Mouse (Mus musculus): ENCODE measurements around the gene Dtd1. TPM values are rescaled to one million over a fixed set of nuclear protein-coding genes. Genes with fewer than 3 reads are reported as not detected.
A peak's percentile ranks its signal among the peaks of the same experiment; 100 is the strongest.

Gene Dtd1
- polyA plus RNA-seq, 1 experiment from 2014 or later = 50.8 TPM

DNA sequence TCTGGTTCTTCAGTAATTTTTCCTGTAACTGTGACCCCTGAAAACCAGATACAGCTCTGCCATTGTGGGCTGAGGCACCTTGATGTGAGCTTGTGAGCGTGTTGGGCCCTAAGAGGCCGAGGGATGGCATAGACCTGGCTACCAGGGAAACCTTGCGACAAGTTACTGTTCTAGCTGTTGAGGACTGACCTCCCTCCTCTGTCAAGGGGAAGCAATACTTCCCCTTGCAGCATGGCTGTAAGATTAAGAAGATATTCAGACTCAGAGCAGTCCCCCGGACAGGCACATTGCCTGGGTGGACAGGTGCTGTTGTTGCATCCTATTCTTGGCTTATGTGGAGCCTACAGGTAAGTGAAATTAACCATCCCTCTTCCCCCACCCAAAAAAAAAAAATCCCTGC lies 172.1 kb downstream of the Dtd1 start:
- Histone ChIP-seq H3K27me3 (no peaks in the 10 kb centered on the region), H3K4me2 (no peak overlapping the region), H3K27ac (no peak overlapping the region), H3K9me3 (no peaks in the 10 kb centered on the region), H3K4me1 (no peaks in the 10 kb centered on the region), H3K4me3 (no peak overlapping the region), H3K9ac (no peak overlapping the region), H3K36me3 (no peaks in the 10 kb centered on the region)
- 82% methylated on average over 4 of the region's 4 CpGs for WGBS
- no peak for ATAC-seq (ENCODE audit: insufficient number of reproducible peaks, insufficient read depth, low FRiP score, low TSS enrichment, low read depth)

GRCm38 (mm10) chr2:144774636-144775160 lies 175.0 kb downstream of the Dtd1 start:
- no peaks in the 10 kb centered on the region for H3K4me1 ChIP-seq
- no peak overlapping the region for H3K4me2 ChIP-seq
- H3K9me3 ChIP-seq = no peaks in the 10 kb centered on the region
- H3K27ac ChIP-seq = no peak overlapping the region
- WGBS = 79% methylated on average over 8 of the region's 8 CpGs
- no peak for ATAC-seq (ENCODE audit: insufficient number of reproducible peaks, insufficient read depth, low FRiP score, low TSS enrichment, low read depth)
- no peak overlapping the region for H3K4me3 ChIP-seq
- no peaks in the 10 kb centered on the region for H3K36me3 ChIP-seq
- no peaks in the 10 kb centered on the region for H3K27me3 ChIP-seq
- no peak overlapping the region for H3K9ac ChIP-seq

- no peaks in the 10 kb centered on the region for H3K9me3 ChIP-seq
- H3K4me2 ChIP-seq = no peak overlapping the region
- WGBS = 87% methylated on average over 4 of the region's 4 CpGs
- no peak overlapping the region for H3K27ac ChIP-seq
- H3K4me3 ChIP-seq = no peak overlapping the region
- H3K4me1 ChIP-seq = no peaks in the 10 kb centered on the region
- no peak overlapping the region for H3K9ac ChIP-seq
- no peaks in the 10 kb centered on the region for H3K36me3 ChIP-seq
- H3K27me3 ChIP-seq = no peaks in the 10 kb centered on the region
- no peak for ATAC-seq (ENCODE audit: insufficient number of reproducible peaks, insufficient read depth, low FRiP score, low TSS enrichment, low read depth)
Measured at GRCm38 (mm10) chr2:144775626-144776025, 175.9 kb downstream of the Dtd1 start.

- WGBS = 85% methylated on average over 7 of the region's 7 CpGs
- no peaks in the 10 kb centered on the region for H3K36me3 ChIP-seq
- ATAC-seq (ENCODE audit: insufficient number of reproducible peaks, insufficient read depth, low FRiP score, low TSS enrichment, low read depth) = no peak
Measured at GRCm38 (mm10) chr2:144779263-144779662, 179.6 kb downstream of the Dtd1 start.

DNA sequence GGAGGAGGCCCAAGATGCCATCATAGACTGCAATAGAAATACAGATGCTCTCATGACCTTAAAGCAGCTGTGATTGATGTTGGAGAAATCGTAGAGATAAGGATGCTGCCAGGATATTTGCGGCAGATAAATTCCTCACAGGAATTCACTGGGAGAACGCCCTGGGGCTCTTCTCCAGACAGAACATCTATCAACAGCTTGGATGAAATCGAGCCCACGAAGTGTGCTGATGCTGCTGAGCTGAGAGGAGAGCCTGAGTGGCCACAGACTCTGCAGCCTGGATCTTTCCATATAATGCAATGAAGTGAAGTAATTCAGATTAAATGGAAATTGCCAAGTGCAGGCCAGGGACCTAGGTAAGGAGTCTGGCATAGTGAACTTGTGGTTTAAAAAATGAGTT lies 181.0 kb downstream of the Dtd1 start:
- H3K4me1 ChIP-seq = no peaks in the 10 kb centered on the region
- H3K9me3 ChIP-seq = no peaks in the 10 kb centered on the region
- no peak overlapping the region for H3K9ac ChIP-seq
- H3K27me3 ChIP-seq = no peaks in the 10 kb centered on the region
- no peak overlapping the region for H3K27ac ChIP-seq
- H3K36me3 ChIP-seq = no peaks in the 10 kb centered on the region
- no peak for ATAC-seq (ENCODE audit: insufficient number of reproducible peaks, insufficient read depth, low FRiP score, low TSS enrichment, low read depth)
- no peak overlapping the region for H3K4me2 ChIP-seq
- H3K4me3 ChIP-seq = no peak overlapping the region
- WGBS = 41% methylated on average over 5 of the region's 5 CpGs

More at GRCm38 (mm10) chr2:144779263-144779662, 179.6 kb downstream of the Dtd1 start:
- H3K4me2 ChIP-seq = no peak overlapping the region
- no peaks in the 10 kb centered on the region for H3K4me1 ChIP-seq
- no peaks in the 10 kb centered on the region for H3K27me3 ChIP-seq
- no peaks in the 10 kb centered on the region for H3K9me3 ChIP-seq
- H3K9ac ChIP-seq = no peak overlapping the region
- no peak overlapping the region for H3K27ac ChIP-seq
- no peak overlapping the region for H3K4me3 ChIP-seq

DNA sequence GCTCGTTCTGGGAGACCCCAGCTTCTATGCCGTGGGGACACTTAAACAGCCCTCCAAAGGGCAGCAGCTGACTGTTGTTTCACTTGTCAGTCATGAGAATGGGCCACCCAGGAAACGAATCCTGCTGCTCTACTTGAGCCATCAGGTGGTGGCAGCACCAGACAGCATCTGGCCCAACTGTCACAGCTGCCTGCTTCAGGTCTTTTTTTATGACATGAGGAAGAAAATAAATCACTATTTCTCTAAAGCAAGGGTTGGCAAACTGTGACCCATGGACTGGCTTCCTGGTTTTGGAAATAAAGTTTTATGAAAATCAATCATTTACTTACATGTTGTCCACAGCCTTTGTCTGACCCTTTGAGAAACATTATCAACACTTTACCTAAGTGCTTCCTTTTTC lies 182.2 kb downstream of the Dtd1 start:
- no peak overlapping the region for H3K9ac ChIP-seq
- no peak overlapping the region for H3K4me2 ChIP-seq
- no peaks in the 10 kb centered on the region for H3K27me3 ChIP-seq
- ATAC-seq (ENCODE audit: insufficient number of reproducible peaks, insufficient read depth, low FRiP score, low TSS enrichment, low read depth) = no peak
- no peaks in the 10 kb centered on the region for H3K36me3 ChIP-seq
- no peak overlapping the region for H3K27ac ChIP-seq
- 51% methylated on average over 3 of the region's 3 CpGs for WGBS
- no peak overlapping the region for H3K4me3 ChIP-seq
- no peaks in the 10 kb centered on the region for H3K4me1 ChIP-seq
- H3K9me3 ChIP-seq = no peaks in the 10 kb centered on the region

DNA sequence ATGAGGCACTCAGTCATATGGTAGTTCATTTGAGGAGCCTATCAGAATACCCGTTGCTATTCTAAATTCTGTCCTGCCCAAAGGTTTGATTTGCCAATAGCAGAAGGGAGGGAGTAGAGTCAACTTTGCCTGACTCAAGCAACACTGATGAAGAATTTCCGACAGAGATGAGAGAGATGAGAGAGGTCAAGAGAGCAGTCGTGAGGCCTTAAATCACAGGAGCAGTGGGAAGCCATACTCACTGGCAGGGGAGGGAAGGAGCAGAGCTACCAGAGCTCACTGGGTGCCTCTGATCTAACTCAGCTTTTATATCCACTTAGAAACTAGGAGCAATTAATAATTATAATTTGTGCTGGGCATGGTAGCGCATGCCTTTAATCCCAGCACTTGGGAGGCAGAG lies 182.8 kb downstream of the Dtd1 start:
- Histone ChIP-seq H3K27me3 (no peaks in the 10 kb centered on the region), H3K4me2 (no peak overlapping the region), H3K27ac (no peak overlapping the region), H3K4me1 (no peaks in the 10 kb centered on the region), H3K4me3 (no peak overlapping the region), H3K9me3 (no peaks in the 10 kb centered on the region), H3K36me3 (no peaks in the 10 kb centered on the region), H3K9ac (no peak overlapping the region)
- WGBS = 81% methylated on average over 4 of the region's 4 CpGs
- no peak for ATAC-seq (ENCODE audit: insufficient number of reproducible peaks, insufficient read depth, low FRiP score, low TSS enrichment, low read depth)

DNA sequence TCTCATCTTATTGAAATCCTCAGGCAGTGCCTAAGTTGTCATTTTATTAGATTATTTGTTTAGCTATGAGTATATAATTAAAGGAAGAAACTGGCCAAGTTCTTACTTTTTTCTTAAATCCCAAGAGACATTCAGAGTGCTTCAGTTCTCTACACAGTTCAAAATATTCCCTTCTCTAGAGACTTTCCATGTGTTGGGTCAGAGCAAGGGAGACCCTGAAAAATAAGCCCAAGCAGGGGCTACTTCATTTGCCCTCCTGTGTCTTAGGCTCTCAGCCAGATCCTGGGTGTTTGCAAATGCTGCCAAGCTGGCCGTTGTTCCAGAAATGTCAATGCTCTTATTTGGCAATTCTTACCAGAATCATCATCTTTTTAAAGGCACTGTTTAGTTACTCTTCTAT lies 183.5 kb downstream of the Dtd1 start:
- H3K36me3 ChIP-seq = no peaks in the 10 kb centered on the region
- no peak for ATAC-seq (ENCODE audit: insufficient number of reproducible peaks, insufficient read depth, low FRiP score, low TSS enrichment, low read depth)
- H3K9me3 ChIP-seq = no peaks in the 10 kb centered on the region
- H3K27me3 ChIP-seq = no peaks in the 10 kb centered on the region
- no peak overlapping the region for H3K4me2 ChIP-seq
- H3K4me3 ChIP-seq = no peak overlapping the region
- 90% methylated on average over 1 of the region's 1 CpGs for WGBS
- no peaks in the 10 kb centered on the region for H3K4me1 ChIP-seq
- H3K9ac ChIP-seq = no peak overlapping the region
- no peak overlapping the region for H3K27ac ChIP-seq

DNA sequence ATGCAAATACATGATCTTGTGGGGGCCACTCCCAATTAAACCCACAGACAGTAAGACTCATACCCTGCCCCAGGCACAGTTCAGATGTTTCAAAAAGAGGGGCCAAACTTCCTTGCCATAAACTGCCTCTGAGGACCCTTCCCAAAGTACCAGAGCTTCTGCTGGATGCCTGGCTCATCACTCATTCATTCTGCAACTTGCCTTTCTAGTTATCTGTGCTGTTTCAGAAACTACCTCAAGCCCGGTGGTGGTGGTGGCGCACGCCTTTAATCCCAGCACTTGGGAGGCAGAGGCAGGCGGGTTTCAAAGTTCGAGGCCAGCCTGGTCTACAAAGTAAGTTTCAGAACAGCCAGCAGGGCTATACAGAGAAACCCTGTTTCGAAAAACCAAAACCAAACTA lies 184.1 kb downstream of the Dtd1 start:
- Histone ChIP-seq H3K9ac (no peak overlapping the region), H3K4me2 (no peak overlapping the region), H3K4me3 (no peak overlapping the region), H3K9me3 (no peaks in the 10 kb centered on the region), H3K4me1 (no peaks in the 10 kb centered on the region), H3K27ac (no peak overlapping the region), H3K27me3 (no peaks in the 10 kb centered on the region), H3K36me3 (no peaks in the 10 kb centered on the region)
- no peak for ATAC-seq (ENCODE audit: insufficient number of reproducible peaks, insufficient read depth, low FRiP score, low TSS enrichment, low read depth)
- WGBS = 94% methylated on average over 6 of the region's 6 CpGs

GRCm38 (mm10) chr2:144791671-144792294 lies 192.1 kb downstream of the Dtd1 start:
- no peak overlapping the region for H3K4me3 ChIP-seq
- no peaks in the 10 kb centered on the region for H3K36me3 ChIP-seq
- no peak overlapping the region for H3K4me2 ChIP-seq
- no peak for ATAC-seq (ENCODE audit: insufficient number of reproducible peaks, insufficient read depth, low FRiP score, low TSS enrichment, low read depth)
- 79% methylated on average over 14 of the region's 14 CpGs for WGBS
- no peaks in the 10 kb centered on the region for H3K4me1 ChIP-seq
- H3K27me3 ChIP-seq = no peaks in the 10 kb centered on the region
- no peaks in the 10 kb centered on the region for H3K9me3 ChIP-seq
- no peak overlapping the region for H3K9ac ChIP-seq
- no peak overlapping the region for H3K27ac ChIP-seq

GRCm38 (mm10) chr2:144797515-144797914 lies 197.8 kb downstream of the Dtd1 start:
- Histone ChIP-seq H3K36me3 (no peaks in the 10 kb centered on the region), H3K27ac (no peak overlapping the region), H3K27me3 (no peaks in the 10 kb centered on the region), H3K9ac (no peak overlapping the region), H3K4me1 (no peaks in the 10 kb centered on the region), H3K9me3 (no peaks in the 10 kb centered on the region), H3K4me2 (no peak overlapping the region), H3K4me3 (no peak overlapping the region)
- 65% methylated on average over 8 of the region's 8 CpGs for WGBS
- ATAC-seq (ENCODE audit: insufficient number of reproducible peaks, insufficient read depth, low FRiP score, low TSS enrichment, low read depth) = no peak

- no peaks in the 10 kb centered on the region for H3K36me3 ChIP-seq
- H3K4me2 ChIP-seq = no peak overlapping the region
Measured at GRCm38 (mm10) chr2:144807766-144808754, 208.4 kb downstream of the Dtd1 start.

More at GRCm38 (mm10) chr2:144807766-144808754, 208.4 kb downstream of the Dtd1 start:
- WGBS = 55% methylated on average over 15 of the region's 15 CpGs
- Histone ChIP-seq H3K9ac (no peak overlapping the region), H3K27me3 (no peaks in the 10 kb centered on the region), H3K27ac (no peak overlapping the region), H3K4me3 (no peak overlapping the region), H3K4me1 (no peaks in the 10 kb centered on the region), H3K9me3 (no peaks in the 10 kb centered on the region)
- ATAC-seq (ENCODE audit: insufficient number of reproducible peaks, insufficient read depth, low FRiP score, low TSS enrichment, low read depth) = 0 out of 2 replicates have a peak, but pooled peaks have one; percentile 32

Measured in embryonic facial prominence, embryonic 13.5 days (tissue).